Mouse (Mus musculus) right cerebral cortex, postnatal 4 days (tissue): ENCODE results near the gene Orc4.
"Not testable (repeated sequence)": the region's sequence is repeated elsewhere in the genome, so short reads cannot be mapped to it uniquely, and the experiment has no call there.

Experiments used
- DNase-seq: peaks from one replicate; pipeline ENCODE4 v3.0.0-alpha.2; 2022

Gene Orc4

DNA sequence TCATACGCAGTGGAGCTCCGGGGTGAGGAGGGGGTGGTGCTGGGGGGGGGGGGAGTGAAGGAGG, at the start of gene Orc4:
Orc4 (minus strand) TSS at position 26 of the 64 bp plus-strand sequence.
- no peak for DNase-seq

DNA sequence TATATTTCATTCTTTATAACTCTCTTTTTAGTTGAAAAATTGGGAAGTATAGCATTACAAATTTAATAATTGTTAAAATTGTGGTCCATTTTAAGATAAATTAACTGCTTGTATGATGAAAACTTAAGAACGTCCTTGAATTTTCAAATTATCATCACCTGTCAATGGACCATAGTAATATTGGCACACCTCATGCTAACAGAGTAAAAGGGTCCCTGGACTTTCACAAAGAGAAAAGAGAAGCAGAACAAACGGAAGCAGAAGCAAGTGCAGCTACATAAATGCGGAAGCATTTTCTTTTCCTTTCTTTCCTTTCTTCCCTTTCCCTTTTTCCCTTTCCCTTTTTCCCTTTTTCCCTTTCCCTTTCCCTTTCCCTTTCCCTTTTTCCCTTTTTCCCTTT, 40.2 kb upstream of the Orc4 start:
- DNase-seq, result no peak

DNA sequence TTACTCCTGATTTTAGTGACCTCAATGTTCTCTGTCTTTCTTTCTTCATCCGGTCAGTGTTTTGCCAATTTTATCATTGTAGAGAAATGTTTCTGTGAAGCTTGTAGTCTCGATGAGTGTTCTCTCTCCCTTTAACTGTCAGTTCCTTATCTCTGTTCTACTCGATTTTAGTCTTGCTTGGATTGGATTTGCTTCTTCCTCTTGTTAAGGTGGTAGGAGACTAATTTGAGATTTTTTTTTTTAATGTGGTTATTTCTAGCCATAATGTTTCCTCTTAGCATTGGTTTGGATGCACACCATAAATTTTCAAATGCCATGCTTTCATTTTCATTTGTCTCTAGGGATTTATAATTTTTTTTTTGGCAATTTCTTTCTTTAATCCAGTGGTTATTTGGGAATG, 28.8 kb upstream of the Orc4 start:
- DNase-seq, result no peak

DNA sequence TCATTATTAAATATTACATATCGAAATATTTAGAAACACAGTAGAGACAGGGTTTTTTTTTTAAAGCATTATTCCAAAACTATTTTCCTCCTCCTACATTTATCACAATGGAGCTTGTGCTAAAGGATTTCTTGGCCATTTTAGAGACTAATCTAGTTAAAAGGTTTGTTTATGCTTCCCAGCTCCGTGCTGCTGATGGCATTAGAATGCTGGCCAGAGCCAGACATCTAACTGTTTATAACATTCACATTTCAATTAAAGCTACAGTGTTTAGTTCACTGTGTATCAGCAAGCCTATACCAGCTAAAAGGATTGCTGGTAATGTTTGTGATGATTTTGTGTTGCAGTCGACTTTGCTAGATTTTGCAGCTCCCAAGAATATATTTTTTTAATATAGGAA, 6.5 kb upstream of the Orc4 start:
- no peak for DNase-seq

DNA sequence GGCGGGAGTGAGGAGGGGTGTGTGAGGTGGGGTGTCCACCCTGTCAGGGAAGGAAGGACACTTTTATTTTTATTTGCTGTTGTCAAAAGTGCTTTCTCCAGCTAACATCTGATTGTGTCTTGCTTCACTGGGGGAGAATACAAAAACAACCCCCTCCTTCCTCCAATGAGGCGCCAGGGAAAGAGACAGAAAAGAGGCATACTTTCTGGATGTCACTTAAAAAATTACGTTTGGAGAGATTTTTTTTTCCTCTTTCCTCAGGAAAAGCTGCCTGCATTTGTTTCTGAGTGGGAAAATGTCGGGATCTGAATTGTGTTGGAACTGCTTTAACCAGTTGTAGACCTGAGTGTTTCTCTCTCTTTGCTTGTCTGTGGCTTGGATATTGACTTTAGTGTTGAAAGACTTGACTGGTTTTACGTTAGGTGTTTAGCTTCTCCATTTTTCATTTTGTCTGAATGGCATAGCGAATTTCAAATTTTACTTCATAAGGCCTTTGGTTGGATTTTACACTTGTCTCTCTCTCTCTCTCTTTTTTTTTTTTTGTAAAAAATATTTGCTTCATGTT, 321 bp upstream of the Orc4 start:
- no peak for DNase-seq

DNA sequence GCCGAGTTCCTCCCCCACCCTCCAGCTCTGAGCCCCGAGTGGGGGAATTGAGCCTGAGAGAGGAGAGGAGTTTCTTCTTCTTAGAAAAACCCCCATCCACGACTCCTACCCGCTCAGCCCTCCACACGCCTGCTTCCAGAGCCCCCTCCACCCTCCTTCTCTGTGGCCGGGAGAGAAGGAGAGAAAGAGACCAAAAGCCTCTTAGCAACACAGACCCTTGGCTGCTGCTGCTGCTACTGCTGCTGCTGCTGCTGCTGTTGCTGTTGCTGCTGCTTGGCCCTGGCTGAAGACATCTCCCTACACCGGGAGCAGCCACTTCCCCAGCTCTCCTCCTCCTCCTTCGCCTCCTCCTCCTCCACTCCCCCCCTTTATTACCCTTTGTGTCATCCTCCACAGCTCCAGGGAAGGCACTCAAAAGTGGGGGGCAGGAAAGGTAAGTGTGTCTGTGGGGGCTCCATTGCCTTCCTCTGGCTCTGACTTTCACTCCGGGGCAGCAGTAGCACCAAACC, 280 bp downstream of the Orc4 start:
- DNase-seq, result no peak

DNA sequence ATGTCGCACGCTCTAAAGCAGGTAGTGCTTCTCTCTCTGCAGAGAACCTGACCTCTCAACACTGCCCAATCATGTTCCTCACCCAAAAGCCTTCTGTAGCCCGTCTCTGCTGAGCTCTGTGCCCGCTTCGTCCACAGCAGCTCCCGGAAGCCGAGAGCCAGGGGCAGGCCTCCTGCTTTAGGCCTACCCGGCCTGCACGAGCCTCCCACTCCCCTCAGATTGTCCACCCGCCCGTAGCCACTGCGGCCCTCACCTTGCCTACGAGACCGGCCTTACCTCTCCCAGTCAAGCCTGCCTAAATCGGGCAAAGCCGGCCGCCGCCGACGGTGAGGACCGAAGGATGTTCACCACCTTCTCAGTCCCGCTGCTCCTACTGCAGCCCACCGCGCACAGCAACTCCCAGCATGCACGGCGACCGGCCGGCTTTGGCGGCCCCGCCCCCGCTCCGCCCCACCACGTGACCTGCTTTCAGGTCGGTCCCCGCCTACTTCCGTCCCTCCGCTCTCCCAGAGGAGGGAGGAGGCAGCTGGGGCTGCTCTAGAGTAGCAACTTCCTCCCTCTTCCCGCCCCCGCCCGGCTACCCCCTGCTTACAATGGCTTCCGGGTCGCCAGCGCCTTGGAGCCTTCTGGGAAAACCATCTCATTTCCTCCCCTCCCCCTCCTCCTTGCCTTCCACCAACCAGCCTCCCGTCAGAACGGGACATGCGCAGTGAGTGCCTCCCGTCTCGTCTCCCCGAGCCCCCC, 1.1 kb downstream of the Orc4 start, which contains the start of gene Mbd5:
Mbd5 (plus strand) TSS at position 668 of the 744 bp plus-strand sequence.
- peak; percentile 99 for DNase-seq

DNA sequence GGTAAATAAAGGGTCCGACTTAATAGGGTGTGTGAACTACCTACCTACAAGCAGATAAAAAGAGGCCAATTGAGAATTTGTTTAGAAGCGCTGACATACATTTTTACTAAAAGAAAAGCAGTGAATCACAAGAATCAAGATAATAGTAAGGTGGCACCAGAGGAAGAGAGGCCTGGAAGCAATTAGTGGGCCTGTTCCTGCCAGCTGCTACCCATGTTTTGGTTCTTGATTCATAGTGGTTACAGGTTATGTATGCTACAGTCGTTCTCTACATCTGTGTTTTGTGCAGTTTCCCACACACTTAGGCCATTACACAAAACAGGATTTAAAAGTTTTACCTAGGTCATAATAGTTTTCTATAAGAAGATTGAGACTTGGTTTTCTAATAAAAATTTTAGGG, 2.3 kb downstream of the Orc4 start:
- no peak for DNase-seq

DNA sequence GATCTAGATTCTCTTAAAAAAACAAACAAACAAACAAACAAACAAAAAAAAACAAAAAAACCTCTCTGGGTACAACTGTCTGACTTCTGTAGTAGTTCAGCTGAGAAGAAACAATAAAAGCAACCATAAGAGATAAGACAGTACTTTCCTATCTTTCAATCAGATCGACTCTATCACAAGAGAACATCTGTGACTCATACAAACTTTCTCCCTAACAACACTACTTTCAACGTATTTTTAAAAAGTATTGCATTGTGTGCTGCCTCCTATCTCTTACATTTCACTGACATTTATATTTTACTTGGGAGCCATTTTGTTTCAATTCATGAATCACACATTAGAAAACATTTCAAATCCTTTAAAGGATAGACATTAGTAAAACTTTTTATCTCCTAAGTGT, 15.0 kb downstream of the Orc4 start:
- no peak for DNase-seq

DNA sequence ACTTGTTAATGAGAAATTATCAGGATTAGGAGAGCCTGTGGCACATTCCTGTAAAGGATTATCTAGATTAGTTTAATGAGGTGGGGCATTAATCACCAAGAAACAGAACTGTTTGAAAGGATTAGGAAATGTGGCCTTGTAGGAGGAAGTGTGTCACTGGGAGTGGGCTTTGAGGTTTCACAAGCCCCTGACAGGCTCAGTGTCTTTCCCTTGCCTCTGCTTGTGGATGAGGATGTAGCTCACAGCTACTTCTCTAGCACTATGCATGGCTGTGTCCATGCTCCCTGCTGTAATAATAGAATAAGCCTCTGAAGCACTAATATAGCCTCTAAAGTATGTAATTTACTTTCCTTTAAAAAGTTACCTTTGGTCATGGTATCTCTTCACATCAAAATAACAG, 34.2 kb downstream of the Orc4 start:
- DNase-seq, result no peak

DNA sequence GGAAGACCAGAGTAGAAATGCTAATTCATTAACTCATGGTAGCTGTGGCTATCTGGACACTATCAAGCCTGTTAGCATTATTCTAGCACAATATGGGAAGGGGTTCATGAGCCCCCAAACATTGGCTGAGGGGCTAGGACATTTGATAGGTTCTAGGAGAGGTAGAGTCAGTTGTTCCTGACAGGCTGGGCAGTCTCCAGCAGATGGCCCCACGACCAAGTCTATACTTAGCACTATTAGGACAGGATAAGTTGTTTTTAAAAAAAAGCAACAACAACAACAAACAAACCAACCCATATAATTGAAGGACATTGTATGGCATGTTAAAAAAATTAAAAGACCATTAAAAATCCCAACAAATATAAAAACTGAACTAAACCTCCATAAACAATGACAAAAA, 35.9 kb downstream of the Orc4 start:
- no peak for DNase-seq

DNA sequence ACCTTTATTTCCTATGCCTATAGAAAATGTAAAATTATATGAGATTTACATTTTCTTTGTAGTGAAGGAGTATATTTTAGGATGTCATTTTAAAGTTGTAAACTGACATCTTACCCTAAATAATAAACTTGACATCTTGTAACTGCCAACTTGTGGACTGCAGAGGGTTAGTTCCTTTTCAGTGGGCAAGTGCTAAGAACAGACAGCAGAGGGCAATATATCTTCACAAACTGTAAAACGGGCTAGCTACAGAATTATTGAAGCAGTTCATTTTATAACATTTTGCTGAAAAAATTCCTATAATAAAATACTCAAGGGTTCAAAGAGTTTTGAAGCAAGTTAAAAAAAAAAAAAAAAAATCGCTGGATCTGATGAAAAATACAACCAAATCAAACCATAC, 41.2 kb downstream of the Orc4 start:
- DNase-seq, result no peak

DNA sequence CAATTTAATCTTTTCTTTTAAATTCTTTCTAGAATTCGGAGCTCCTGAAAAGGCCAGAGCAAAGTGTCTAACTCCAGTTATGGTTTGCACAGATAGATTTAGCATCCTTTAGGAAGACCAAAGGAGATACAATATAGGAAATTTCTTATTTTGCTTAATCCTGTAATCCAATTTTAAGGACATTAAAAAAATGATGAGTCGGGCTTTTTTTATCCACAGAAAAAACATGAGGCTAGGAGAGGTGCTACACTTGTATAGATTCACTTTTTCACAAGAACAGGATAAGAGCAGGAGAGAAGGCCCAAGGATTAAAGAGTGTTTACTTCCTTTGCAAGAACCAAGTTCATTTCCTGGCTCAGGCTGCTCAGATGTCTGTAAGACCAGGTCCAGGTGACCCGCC, 54.9 kb downstream of the Orc4 start:
- DNase-seq, result no peak

DNA sequence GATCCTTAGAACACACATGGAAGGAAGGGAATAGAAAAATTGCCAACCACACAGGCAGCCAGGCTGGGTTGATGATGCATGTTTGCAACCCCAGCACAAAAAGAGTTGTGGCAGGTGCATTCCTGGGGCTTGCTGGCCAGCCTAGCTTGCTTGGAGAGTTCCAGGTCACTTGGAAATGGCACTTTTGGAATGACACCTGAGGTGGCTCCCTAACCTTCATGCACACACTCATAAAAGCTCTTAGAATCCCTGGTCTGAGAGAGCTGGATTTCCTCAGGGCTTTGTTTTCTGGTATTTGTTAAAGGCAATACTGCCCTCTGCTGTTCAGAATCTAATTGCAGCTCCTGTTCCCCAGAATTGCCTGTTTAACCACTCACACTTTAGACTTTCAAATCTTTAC, 64.1 kb downstream of the Orc4 start:
- peak; percentile 62 for DNase-seq

DNA sequence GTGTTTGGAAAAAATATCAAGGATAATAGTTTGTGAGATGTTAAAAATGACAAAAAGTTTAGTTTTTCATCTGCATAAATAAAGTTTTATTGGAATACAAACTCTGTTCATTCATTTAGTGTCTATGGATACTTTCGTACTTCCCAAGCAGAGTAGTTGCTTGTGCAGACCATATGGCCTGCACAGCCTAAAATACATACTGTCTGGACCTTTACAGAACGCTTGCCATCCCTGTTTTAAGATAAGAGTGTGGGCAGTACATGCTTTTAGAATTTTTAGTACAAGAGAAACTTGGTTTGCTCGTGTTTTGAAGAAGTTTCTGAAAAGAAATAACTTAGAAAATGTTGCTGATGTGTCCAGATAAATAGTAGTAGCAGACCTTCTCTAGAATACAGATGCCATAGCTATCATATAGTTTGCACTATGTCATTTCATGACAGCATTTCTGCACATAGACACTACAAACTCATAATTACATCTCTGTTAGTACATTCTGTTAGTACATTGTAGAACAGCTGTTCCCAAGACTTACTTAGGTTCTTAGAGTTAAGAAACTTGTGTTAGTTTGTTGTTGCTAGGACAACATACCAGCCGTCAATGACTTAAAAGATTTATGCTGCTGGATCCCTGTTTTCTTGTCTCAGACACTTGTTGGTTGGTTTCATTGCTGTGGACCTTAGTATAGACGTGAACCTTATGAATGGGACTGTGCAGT, 81.7 kb downstream of the Orc4 start:
- no peak for DNase-seq

DNA sequence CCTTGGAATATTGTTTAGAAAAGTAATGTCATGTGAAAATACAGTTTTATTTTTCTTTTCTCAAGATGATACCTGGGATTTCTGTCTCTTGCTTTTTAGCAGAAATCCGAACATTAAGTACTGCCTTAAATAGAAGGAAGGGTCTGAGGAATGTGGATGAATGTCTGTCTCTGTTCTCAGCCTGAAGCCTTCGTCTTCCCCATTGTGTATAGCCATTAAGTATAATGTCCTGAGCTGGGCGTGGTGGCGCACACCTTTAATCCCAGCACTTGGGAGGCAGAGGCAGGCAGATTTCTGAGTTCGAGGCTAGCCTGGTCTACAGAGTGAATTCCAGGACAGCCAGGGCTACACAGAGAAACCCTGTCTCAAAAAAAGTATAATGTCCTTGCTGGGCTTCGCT, 84.5 kb downstream of the Orc4 start:
- DNase-seq, result not testable (repeated sequence)
